Mouse (Mus musculus) right cerebral cortex, postnatal 14 days (tissue): ENCODE measurements around the gene Zfp975.
A peak's percentile ranks its signal among the peaks of the same experiment; 100 is the strongest.
"Not testable (repeated sequence)": the region's sequence is repeated elsewhere in the genome, so short reads cannot be mapped to it uniquely, and the experiment has no call there.

Experiments
- DNase-seq: peaks from one replicate; pipeline ENCODE4 v3.0.0; 2022

The Zfp975 gene

DNA sequence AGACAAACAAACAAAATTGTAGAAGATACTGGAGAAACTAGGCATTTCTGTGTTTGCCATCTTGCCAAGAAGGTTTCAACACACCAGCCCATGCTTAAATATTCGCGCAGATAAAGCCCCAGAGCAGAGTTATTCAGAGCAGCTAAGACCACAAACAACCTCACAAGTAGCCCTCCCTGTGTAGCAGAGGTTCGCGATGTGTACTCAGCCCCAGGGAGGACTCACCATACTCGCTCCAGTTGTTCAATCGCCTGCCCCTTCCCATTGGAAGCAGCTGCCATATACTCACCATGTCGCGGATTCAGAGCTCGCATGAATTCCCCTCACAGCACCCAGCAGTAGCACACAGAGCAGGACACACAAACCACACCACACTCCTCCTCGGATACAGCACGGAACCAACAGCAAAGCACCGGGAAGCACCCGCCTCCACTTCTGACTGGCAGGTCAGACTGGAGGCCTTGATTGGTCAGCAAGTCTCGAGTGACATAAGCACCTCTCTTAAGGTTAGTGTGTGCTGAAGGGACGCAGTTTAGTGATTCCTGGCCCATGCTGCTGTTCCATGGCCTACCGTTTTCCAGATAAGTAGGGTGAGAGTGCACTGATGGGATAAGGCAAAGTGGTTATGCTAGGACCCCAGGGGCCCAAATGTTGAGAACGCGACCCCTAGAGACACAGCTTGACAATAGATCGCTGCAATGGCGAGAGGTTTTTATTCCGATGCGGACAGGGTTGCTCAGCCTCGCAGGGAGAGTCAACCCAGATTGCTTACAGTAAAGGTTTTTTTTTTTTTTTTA lies at the start of gene Zfp975:
Gene Zfp975 (minus strand): TSS at position 381 of the 797 bp plus-strand sequence.
- peak; percentile 71 for DNase-seq

DNA sequence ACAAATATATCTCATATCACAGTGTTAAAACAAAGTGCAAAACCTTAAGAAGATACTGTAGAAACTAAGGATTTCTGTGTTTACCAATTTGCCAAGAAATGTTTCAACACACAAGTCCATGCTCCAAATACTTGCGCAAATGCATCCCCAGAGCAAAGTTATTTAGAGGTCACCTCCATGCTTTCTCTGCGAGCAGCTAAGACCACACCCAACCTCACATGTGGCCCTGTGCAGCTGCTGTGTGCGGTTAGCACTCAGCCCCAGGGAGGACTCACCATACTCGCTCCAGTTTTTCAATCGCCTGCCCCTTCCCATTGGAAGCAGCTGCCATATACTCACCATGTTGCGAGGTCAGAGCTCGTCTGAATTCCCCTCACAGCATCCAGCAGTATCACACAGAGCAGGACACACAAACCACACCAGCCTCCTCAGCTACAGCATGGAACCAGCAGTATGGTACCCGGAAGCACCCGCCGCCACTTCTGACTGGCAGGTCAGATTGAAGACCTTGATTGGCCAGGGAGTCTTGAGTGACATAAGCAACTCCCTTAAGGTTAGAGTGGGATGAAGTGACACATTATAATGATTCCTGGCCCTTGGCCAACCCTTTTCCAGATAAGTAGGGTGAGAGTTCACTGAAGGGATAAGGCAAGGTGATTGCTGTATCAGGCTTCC lies 46.1 kb upstream of the Zfp975 start:
- no peak for DNase-seq

DNA sequence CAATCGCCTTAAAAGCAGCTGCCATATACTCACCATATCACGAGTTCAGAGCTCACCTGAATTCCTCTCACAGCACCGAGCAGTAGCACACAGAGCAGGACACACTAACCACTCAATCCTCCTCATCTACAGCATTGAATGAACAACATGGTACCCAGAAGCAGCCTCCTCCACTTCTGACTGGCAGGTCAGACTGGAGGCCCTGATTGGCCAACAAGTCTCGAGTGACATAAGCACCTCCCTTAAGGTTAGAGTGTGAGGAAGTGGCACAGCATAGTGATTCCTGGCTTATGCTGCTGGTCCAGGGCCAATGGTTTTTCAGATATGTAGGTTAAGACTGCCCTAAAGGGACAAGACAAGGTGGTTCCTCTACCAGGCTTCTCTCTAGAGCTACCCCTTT lies 34.4 kb upstream of the Zfp975 start, which contains the start of gene Gm17067:
Gene Gm17067 (minus strand): TSS at position 101 of the 400 bp plus-strand sequence.
- not testable (repeated sequence) for DNase-seq

DNA sequence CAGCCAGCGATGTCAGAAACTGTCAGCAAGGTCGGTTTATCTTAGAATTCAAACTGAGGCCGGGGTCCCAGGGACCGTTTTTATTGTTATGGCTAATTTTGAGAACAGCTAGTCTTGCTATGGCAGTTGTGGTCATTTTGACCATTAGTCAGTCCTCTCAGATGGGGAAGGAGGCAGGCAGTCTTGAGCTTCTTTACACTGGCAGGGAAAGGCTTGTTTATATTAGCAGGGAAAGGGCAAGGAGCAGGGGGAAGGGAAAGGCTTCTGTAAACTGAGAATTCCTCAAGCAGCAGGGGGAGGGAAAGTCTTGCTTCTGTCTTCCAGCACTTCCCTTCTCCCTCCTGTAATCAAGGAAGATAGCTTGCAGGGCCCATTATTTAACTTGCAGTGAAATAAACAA lies 709 bp upstream of the Zfp975 start:
- not testable (repeated sequence) for DNase-seq

DNA sequence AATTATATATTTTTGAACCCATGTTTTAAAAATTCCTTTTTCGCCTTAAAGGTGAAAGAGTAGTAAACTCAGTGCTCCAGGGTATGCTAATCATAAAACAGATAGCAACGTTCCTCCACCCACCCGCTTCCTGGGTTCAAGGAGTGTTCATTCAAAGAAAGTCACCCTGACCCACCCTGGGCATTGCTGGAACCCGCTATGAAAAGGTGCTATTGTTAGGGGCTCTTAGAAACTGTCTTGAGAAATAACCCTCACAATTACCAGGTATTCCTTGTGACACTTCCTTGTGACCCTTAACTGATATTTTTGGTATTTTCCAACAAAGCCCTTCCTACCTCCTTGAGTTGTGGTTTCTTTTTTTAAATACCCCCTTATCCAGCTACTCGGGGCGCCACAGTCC lies 12.5 kb downstream of the Zfp975 start:
- not testable (repeated sequence) for DNase-seq

DNA sequence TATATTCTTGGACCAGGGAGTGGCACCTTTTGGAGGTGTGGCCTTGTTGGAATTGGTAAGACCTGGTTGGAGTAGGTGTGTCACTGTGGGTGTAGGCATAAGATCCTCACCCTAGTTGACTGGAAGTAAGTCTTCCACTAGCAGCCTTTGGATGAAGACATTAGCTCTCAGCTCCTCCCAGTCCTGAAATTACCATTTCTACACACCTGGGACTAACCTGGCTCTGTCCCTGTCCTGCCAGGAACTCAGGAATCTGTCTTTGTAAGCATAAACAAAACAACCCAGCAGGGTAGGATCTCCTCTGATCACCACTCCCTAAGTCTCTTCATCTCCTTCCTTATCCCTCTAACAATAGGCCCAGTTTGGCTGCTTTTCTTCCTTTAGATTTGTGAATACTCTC lies 12.9 kb downstream of the Zfp975 start:
- DNase-seq, result not testable (repeated sequence)

DNA sequence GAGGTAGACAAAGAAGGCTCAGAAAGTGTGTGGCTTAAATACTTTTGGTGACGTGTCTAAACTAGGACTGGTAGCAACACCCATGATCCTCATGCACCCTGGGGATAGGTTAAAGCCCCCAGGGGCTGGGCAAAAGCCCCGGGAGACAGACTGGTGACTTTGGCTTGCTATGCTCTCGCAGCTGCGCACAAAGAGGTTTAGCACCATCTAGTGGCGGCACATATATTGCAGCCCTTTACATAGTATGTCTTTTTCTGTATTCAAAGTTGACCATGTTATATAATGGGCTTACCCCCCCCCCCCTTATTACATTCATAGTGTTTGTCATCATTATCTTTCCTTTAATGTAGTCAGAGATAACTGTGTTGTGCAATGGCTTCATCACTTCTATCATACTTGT lies 32.4 kb downstream of the Zfp975 start:
- not testable (repeated sequence) for DNase-seq

DNA sequence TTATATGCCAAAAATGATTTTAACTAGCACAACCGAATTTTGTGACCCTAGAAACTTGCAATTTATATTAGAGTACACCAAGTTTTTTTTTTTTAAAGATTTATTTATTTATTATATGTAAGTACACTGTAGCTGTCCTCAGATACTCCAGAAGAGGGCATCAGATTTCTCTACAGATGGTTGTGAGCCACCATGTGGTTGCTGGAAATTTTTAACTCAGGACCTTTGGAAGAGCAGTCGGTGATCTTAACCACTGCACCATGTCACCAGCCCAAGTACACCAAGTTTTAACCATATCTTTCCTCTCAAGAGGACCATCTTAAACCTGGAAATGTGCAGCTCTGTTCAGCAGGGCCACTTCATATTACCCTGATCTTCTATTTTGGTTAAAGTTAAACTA lies 37.3 kb downstream of the Zfp975 start:
- not testable (repeated sequence) for DNase-seq

DNA sequence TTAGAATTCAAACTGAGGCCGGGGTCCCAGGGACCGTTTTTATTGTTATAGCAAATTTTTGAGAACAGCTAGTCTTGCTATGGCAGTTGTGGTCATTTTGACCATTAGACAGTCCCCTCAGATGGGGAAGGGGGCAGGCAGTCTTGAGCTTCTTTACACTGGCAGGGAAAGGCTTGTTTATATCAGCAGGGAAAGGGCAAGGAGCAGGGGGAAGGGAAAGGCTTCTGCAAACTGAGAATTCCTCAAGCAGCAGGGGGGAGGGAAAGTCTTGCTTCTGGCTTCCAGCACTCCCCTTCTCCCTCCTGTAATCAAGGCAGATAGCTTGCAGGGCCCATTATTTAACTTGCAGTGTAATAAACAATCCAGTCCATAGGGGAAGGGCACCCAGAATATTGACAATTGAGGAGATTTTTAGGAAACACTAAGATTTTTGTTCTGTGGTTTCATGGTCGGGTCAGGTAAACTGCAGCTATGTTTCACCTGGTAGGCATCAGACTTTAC lies 49.4 kb downstream of the Zfp975 start:
- DNase-seq, result not testable (repeated sequence)

DNA sequence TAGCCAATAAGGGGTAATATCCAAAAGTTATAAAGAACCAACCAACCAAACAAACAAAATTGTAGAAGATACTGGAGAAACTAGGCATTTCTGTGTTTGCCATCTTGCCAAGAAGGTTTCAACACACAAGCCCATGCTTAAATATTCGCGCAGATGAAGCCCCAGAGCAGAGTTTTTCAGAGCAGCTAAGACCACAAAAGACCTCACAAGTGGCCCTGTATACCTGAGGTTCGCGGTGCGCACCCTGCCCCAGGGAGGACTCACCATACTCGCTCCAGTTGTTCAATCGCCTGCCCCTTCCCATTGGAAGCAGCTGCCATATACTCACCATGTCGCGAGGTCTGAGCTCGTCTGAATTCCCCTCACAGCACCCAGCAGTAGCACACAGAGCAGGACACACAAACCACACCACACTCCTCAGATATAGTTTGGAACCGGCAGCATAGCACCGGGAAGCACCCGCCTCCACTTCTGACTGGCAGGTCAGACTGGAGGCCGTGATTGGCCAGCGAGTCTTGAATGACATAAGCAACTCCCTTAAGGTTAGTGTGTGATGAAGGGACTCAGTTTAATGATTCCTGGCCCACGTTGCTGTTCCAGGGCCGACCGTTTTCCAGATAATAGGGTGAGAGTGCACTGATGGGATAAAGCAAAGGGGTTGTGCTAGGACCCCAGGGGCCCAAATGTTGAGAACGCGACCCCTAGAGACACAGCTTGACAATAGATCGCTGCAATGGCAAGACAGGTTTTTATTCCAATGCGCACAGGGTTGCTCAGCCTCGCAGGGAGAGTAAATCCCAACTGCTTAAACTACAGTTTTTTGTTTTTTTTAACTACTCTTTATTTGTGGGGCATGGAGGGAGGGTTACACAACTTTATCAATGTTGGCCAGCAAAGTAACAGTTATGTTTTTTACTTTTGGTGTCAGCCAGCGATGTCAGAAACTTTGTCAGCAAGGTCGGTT lies 50.1 kb downstream of the Zfp975 start, which contains the start of gene Zfp976:
Gene Zfp976 (minus strand): TSS at position 437 of the 964 bp plus-strand sequence.
- DNase-seq, result peak; percentile 47

DNA sequence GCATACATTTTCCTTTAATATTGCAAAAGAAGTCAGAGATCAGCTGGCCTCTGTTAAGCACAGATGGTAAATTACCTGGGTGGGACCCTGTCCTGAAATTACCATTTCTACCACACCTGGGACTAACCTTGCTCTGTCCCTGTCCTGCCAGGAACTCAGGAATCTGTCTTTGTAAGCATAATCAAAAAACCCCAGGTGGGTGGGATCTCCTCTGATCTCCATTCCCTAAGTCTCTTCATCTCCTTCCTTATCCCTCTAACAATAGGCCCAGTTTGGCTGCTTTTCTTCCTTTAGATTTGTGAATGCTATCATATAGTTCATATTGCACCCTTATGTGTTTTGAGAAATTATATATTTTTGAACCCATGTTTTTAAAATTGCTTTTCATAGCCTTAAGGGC lies 61.5 kb downstream of the Zfp975 start:
- DNase-seq, result not testable (repeated sequence)
